Mouse (Mus musculus) gastrocnemius, adult 18-20 months (tissue): ENCODE results near the gene Cenpp. TPM values are rescaled to one million over a fixed set of nuclear protein-coding genes. Genes with fewer than 3 reads are reported as not detected.

Source experiments
- DNase-seq: peaks from one replicate; pipeline ENCODE4 v3.0.0; 2021; ENCODE audit warnings: low spot score
- long read RNA-seq, 2 experiments: library from polyadenylated mRNA; stranded (forward); transcript quantifications; one replicate each; pipeline ENCODE4 v2.0.0; 2021
- total RNA-seq, 2 experiments: library from RNA; stranded (reverse); gene quantifications; 2 replicates each; pipeline ENCODE4 v1.2.3; 2021

Gene Cenpp
- total RNA-seq: 1 to 10 TPM; 1.1 to 1.3 TPM
- long read RNA-seq, experiment 1, partial matches to known transcripts: 0 of 4 reads
- long read RNA-seq, experiment 1, other reads (novel, unspliced or antisense): 4 of 4 reads
- long read RNA-seq, experiment 2, partial matches to known transcripts: 0 of 2 reads
- long read RNA-seq, experiment 2, other reads (novel, unspliced or antisense): 2 of 2 reads

DNA sequence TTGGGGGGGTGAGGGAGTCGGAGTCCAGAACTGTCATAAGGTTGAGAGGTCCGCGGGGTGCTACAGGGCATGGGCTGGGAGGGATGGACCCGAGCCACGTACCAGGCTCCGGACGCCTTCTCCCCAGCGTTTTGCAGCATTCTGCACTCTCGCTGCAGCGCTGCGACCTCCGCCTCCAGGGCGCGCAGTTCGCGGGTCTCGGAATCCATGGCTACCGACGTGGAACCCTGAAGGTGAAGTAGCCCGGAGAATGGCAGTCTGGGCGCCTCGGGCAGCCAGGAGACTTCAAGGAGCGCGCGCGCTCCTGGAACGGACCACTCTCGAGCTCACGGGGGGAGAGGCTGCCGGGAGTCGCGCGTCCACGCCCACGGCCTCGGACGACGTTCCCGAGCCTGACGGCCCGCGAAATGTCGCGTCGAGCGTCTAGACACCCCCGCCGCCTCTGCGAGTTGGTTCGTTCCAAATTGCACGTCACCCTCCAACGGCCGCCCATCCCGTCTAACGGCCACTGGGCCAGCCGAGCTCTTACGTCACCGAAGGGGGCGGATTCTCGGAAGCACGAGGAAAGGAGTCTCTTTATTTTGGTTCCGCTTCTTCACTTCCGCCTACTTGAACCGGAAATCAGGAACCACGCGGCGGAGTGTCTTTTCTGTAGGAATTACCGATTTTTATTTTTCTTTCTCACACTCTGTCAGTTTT lies at the start of gene Cenpp, which contains the start of gene Nol8:
Gene Cenpp (minus strand): TSS at position 305 of the 699 bp plus-strand sequence.
Gene Nol8 (plus strand): TSS at position 598 of the 699 bp plus-strand sequence.
- DNase-seq: peak; percentile 99

DNA sequence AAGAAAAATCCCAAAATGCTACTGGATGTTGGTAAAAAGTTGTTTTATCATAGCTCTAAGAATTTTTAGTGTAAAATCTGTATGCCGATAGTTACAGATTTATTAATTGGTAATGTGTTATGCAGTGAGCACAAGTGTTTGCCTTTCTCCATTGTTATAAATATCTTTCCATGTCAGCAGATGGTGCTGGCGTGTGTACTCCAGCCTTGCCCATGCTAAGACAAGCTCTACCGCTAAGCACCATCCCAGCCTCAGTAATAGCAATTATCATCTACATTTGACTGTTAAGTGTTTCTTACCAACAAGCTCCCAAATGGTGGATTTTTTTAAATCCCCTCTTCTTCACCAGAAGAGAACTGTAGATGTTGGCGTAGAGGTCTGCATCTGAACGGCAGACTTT lies 38.5 kb upstream of the Cenpp start:
- DNase-seq: no peak

DNA sequence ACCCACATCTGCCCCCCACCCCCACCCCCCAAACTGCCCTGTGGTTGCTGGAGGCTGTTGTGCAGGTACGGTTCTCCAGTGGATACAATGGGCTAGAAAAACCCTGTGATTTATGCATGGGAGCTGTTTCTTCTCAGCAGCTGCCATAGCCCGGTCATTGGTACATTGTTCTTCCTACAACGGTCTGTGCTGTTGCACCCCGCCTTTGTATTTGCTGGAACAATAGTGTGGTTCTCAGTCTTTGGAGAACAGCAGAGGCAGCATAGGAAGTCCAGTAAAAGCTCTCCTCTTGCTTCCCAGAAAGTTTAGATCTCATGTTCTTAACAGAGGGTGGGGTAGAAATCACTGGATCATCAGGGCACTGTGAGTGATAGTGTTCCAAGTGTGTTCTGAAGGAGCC lies 31.7 kb upstream of the Cenpp start:
- no peak for DNase-seq

DNA sequence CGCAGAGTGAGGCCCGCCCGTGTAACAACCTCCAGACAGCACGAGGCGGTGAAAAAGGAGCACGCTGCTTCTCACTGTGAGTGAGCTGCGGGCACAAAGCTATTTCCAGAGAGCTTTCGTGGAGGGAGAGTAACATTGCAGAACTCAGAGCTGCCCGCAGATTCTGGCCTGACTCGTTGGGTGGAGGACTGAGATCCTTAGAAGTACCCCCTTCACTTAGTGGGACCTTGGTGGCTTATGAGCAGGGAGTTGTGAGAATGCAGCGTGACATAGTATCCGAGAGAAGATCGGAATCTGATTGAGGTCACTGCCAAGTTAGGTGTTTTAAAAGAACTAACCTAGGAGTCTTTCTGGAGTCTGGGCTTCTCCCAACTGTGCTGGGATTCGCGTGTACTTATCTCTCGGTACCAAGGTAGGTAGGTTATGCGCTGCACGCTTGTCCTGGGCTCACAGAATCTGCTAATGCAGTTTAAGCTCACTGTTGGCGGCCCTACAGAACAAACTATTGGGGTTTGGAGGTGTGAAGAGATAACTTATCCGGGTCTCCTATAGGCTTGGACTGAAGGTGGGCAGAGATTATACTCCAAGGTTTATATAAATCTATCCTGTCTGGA lies 29.8 kb upstream of the Cenpp start:
- DNase-seq: no peak

DNA sequence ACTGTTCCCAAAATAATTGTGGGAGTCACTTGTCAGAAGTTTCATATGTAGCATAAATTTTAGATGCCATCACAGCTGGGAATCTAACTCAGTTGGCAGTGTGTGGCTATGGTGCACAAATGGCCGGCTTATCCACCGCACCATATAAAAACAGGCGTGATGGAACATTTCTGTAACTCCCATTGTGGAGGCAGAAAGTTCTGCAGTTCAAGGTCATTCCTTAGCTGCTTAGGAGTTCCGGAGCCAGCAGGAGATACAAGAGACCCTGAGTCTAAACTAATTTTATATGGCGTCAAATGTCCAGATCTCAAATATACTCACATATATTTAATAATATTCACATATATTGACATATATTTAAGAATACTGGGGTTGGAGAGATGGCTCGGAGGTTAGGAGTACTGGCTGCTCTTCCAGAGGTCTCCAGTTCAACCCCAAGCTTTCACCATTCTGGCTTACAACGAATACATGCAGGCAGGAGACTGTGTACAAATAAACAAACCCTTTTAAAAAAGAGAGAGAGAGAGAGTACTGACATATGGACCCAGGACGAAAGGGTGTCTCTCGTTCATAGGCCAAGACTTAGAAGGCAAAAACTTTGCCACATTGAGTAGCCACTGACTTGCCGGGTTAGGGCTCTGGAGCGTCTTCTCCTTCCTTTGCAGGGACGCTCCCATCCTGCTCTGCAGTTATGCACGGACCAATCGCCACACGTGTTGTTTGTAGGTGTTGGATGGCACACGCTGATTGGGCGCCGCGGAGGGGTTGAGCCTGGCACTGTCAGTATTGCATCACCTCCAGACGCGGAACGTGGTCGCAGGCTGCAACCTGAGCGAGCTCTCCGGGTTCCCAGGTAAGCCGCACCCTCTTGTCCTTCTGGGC lies 29.0 kb upstream of the Cenpp start, which contains the start of gene Iars:
Gene Iars (plus strand): TSS at position 750 of the 882 bp plus-strand sequence.
- peak; percentile 99 for DNase-seq

DNA sequence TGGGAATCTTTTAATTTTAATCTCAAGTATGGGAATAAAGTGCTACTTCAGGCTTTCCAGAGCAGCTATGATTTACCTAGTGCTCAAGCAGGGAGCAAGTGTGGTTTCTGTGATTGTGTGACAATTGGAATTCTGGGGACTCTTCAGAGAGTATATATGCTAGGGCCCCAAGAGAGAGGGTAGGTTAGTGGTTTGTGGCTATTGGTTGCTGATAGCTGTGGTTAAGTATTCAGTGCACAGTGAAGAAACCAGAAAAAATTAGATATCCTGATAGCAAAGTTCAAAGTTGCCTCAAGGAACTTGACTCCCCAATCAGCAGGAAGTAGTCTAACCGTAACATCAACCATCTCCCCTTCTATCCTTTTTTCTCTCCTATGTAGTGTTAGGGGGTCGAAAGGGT lies 25.2 kb upstream of the Cenpp start:
- DNase-seq: no peak

DNA sequence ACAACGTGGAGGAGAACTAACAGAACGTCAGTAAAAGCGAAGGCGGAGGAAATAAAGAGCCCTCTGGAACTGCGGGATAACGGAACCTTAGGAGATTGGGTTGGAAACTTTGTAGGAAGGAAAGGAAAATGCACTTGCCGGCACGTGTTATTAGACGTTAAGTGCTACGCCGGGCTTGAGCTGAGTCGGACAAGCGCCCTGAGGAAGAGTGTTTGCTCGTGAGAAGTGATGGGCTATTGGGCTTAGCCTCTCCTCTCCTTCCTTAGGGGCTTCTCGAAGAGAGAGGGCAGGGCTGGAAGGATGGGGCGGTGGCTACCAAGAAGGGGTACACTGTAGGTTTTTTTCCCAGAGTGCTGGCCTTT lies 576 bp upstream of the Cenpp start:
- no peak for DNase-seq

DNA sequence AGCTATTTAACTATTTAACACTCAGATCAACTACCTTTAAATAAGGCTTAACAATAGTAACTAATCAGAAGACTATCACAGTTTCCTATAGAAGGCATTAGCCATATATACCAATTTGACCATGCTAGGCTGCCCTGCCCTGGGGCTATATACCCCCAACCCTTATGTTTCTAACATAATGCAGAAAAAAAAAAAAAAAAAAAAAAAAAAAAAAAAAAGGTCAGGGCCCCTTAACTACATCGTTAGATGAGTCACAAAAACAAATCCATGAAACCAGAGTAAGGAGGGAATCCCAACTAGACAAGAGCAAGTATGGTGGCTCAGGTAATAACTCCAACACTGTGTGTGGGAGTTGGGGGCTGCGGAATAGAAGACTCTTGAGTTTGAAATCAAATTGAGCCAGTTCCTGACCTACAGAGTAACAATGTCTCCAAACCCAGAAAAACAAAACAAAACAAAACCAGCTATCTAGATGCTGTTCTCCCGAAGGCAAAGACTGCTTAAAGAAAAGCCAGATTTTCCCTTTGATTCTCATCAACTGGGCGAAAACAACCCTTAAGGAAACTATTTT lies 719 bp downstream of the Cenpp start:
- no peak for DNase-seq

DNA sequence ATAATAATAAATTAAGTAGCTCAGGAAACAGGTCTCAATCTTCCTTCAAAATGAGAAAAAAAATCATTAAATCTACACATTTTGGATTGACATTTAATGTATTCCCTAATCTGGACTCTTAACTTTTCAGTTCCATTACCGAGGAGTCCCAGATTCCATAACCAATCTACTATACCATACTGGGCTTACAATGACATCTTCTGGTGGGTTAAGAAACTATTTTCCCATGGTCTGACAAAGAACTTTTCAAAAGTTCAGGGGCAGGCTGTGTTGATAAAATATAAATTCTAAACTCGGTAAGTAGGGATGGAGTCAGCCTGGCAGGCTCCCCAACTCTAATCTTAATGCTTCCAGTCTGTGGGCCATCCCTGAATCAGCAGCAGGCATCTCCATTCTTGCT lies 1.4 kb downstream of the Cenpp start:
- DNase-seq: no peak

DNA sequence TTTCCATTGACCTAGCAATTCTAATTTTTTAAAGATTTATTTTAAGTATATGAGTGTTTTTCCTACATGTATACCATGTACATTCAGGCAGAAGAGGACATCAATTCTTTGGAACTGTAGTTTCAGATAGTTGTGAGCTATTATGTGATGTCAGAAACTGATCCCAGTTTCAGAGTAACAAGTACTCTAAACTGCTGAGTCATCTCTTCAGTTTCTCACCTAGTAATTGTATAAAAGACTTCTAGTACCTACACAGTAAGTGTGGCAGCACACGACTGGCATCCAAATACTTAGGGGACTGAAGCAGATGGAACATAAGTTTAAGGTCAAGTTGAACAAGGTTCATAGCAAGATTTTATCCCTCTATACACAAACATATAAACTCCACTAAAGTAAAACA lies 6.6 kb downstream of the Cenpp start:
- no peak for DNase-seq

DNA sequence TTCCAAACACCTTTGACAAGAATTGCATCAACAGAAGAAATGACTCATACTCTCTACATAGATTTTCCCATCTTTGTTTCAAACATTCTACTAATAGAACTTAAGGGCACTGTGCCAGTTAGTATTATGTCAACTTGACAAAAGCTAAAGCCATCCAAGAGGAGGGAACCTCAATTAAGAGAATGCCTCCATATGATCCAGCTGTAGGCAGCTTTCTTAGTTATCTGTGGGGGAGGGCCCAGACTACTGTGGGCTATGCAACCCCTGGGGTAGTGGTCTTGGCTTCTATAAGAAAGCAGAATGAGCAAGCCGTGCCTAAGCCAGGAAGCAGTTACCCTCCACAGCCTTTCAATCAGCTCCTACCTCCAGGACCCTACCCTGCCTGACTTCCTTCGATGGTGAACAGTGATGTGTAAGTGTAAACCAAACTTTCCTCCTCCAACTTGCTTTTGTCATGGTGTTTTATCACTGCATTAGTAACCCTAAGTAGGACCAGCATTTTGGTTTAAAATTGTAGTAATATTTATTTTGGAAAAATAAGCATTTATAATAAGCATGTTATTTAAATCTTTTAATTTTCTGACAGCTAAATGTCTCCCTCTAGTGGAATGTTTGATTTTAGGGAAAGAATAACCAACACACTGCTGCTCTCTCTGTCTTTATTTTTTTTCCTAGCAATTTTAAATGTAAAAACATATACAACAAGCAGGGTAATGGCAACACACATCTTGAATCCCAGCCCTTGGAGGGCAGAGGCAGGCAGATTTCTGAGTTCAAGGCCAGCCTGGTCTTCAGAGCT lies 7.7 kb downstream of the Cenpp start:
- DNase-seq: no peak

DNA sequence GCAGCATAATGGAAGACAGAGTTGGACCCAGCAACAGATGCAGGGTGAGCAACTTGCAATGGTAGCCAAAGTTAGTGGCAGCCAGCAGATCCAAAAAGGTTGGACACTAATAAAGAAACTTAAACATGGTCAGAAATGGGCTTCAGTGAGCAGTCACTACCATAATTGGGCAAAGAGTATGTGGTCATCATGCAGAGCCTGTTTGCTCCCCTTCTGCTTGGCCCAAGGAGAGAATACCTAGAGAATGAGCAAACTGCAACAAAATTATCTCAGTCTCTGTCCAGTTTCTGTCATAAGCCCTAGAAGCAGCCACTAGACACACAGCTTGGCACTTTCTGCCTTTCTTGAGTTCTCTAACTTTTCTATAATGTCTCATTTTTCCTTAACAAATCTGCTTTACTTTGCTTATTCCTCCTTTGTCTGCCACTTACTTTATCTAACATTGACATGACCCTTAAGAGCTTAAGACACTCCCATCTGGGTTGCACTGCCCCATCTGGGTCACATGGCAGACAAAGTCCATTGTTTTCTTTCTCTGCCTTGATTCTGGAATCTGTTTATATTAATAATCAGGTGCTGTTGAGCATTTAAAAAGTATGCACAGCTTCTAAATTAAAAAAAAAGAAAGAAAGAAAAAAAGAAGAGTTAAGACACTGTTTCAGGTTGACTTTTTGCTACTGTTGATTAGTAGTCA lies 8.8 kb downstream of the Cenpp start:
- DNase-seq: no peak

DNA sequence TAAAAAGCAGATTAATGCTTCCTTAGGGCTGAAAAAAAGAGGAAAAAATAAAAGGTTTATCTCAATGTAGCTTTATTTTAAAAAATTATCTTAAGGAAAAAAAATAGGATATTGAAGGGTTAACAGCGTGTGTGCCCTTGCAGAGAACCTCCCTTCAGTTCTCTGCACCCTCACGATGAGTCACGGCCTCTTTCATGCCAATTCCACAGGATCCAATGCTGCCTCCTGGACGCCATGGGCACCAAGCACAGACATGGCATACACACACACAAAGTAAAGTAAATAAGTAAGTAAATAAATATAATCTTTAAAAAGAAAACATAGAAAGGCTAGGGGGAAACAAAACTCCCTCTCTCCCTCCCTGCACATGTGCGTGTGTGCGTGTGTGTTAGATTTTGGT lies 9.9 kb downstream of the Cenpp start:
- no peak for DNase-seq

DNA sequence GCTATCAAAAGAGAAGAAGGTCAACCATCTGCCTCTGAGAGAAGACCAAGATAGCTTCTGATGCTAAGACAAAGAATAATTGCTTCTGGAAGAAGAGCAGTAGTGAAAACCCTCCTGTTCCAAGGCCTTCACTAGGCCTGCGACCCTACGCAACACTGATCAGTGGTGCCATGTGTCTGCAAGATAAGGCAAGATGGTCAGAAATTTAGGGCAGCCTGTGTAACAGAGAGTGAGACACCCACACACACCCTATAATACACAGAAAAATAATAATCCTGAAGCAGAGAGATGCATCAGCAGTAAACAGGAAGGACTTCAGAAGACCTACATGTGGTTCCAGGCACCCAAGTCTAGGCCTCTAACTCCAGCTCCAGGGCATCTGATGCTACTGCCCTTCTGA lies 12.6 kb downstream of the Cenpp start:
- DNase-seq: no peak

DNA sequence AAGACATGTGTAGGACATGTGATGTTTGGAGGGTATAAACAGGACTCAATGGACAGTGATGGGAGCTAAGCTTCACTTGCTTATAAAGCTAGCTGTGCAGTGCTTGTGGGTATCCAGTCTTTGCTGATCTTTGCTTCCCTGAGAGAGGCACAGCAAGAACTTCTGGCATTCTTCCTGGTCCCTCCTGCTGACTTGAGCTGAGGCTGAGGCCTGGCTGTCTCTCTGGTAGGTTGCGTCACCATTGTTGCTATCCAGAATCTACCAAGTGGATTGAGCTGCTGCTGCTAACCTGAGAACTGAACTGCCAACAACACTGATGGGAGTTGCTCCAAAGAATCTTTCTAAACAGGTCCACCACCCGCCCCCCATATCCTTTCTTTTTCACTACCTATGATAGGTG lies 23.5 kb downstream of the Cenpp start:
- DNase-seq: peak; percentile 53

DNA sequence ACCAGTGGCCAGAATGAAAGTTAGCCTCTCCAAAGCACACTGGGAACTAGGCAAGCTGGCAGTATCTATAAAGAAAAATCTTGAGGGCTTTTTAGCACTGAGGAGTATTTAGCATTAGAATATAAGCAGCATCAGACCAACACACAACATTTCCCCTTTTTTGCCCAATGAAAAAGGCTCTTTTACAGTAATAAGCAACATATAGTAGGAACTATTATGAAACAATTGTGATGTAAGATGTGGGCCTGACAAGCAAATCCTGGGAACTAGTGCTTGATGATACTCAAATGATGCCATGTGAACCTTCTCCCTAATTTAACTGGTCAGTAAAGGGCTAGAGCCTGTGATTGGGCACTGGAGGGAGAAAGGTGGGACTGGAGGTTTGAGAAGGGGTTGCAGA lies 24.4 kb downstream of the Cenpp start:
- DNase-seq: no peak

DNA sequence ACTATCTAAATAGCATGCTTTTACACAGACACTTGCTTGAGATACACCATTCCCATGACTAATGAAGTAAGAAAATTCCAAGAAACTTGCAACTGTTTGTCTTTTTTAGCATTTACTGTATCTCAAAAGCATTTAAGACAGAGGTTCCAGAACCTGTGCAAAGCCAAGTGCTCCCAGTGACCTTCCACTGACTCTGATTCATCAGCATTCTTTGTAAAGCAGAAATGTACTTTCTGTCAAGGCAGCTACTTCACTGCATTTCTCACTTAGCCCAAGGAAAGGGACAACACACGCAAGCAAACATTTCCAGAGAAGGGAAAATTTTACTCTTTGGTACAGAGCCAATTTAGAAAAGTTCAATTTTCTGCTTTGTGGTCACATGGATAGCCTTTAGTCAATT lies 29.4 kb downstream of the Cenpp start:
- no peak for DNase-seq

DNA sequence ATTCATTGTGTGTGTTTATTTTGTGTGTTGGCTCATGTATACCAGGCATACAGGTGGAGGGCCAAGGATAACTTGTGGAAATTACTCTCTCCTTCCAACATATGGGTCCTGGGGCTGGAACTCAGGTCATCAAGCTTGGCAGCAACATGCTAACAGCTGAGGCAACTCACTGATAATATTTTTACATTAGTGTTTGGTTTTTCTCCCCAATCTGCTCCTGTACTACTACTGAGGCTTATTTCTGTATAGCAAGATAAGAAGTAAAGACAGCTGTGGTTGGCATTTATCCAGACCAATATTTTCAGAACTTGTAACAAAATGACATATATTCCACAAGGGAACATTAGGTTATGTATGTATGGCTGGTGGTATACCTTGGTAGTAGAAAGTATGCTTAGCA lies 34.2 kb downstream of the Cenpp start:
- no peak for DNase-seq

DNA sequence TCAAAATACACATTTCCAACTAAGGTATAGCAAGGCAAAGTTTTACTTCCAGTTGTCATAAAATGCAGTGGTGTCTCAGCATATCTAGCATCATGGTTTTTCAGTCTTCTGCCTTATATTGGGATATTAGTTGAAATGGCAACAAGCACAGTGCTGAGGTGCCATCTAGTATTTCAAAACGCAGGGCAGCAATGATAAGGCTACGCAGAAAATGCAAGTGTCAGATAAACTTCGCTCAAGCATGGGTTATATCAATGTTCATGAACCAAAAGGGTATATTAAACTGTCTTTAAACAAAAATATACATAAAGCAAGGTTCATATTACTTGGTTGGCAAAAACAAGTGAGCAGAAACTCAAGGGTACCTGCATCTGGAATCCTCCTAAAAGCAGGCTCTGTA lies 35.6 kb downstream of the Cenpp start:
- no peak for DNase-seq
